8 mouse cellular contexts compared by ENCODE assay signal in the genomic region with DNA sequence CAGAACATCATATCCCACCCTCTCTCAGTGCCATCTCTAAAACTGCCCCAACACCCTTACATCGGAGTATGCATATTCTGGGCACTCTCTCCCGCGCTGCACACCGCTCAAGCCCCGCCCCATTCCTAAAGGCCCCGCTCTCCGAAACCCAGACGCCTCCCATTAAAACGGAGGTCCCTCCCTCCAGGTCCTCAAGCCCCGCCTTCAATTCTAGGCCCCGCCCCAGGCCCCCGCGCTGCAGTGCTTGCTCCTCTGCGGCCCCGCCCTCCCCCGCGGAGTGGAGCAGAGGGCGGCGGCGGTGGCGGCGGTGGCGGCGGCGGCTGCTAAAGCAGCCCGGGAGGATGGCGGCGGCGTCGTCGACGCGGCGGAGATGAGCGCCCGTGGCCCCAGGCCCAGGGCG. TPM values are rescaled to one million over a fixed set of nuclear protein-coding genes. Genes with fewer than 3 reads are reported as not detected.
DNase-seq lines count a peak whose midpoint lies in the region; ATAC-seq and TF ChIP-seq lines count a peak whose summit lies in the region.

A gene (plus strand): TSS at position 240 of the 400 bp plus-strand sequence.

- H3K36me3 ChIP-seq in G1E (replicated peaks) = no peaks in the 10 kb centered on the region
- peaks cover 11% of the 10 kb centered on the region for H3K36me3 ChIP-seq in forebrain, embryonic 14.5 days (ENCODE audit: control insufficient read depth, insufficient read depth, low read length)
- H3K36me3 ChIP-seq in lung, embryonic 14.5 days (ENCODE audit: insufficient read depth) = no peaks in the 10 kb centered on the region

- WGBS in forebrain, embryonic 14.5 days = under 1% methylated on average over 31 of the region's 37 CpGs
- WGBS in lung, embryonic 14.5 days = under 1% methylated on average over 37 of the region's 37 CpGs
- under 1% methylated on average over 37 of the region's 37 CpGs for WGBS in olfactory bulb, adult 2 months

- DNase-seq in G1E (ENCODE audit: low spot score) = peak; percentile 35
- DNase-seq in forebrain, embryonic 14.5 days (ENCODE audit: low spot score) = peak; percentile 94
- peak; percentile 62 to 68 for DNase-seq in heart, postnatal 36 days
- peak; percentile 82 to 86 for DNase-seq in layer of hippocampus, adult 2 months (ENCODE audit: low spot score in 2 of 2)
- DNase-seq in lung, embryonic 14.5 days = peak; percentile 85
- peak; percentile 74 for DNase-seq in thymus, postnatal 14 days

- intact Hi-C loops in heart, postnatal 36 days (cut with DNase I) = loop anchor here (5.0 kb wide), 1 partner anchor 105 kb away; a partner anchor contains a TSS

- no peaks in the 10 kb centered on the region for H3K9me3 ChIP-seq in G1E (replicated peaks)
- H3K9me3 ChIP-seq in forebrain, embryonic 14.5 days (replicated peaks; ENCODE audit: control insufficient read depth, low read length) = no peaks in the 10 kb centered on the region
- H3K9me3 ChIP-seq in lung, embryonic 14.5 days (ENCODE audit: low read depth, low read length) = no peaks in the 10 kb centered on the region

- peak within 1 kb of the TSS; percentile 90 for H3K27ac ChIP-seq in forebrain, embryonic 14.5 days (ENCODE audit: low read depth, low read length)
- peak within 1 kb of the TSS; percentile 92 for H3K27ac ChIP-seq in layer of hippocampus, adult 2 months
- no peak within 1 kb of the TSS for H3K27ac ChIP-seq in lung, embryonic 14.5 days (ENCODE audit: low read depth)
- H3K27ac ChIP-seq in olfactory bulb, adult 2 months (ENCODE audit: insufficient read depth, low read depth, low read length) = peak within 1 kb of the TSS; percentile 14

- ATAC-seq in G1E (ENCODE audit: extremely low read depth, insufficient number of reproducible peaks, low FRiP score, poor library complexity, severe bottlenecking) = peak; percentile 49
- peak; percentile 54; the same call in 1 of the 2 replicates for ATAC-seq in cerebellum, adult (ENCODE audit: insufficient number of reproducible peaks, low FRiP score, low TSS enrichment)
- ATAC-seq in forebrain, embryonic 14.5 days = peak; percentile 91
- peak; percentile 81 for ATAC-seq in lung, embryonic 14.5 days (ENCODE audit: insufficient read depth)

- H3K4me2 ChIP-seq in forebrain, embryonic 14.5 days (ENCODE audit: low read length) = peak within 1 kb of the TSS; percentile 74
- peak within 1 kb of the TSS; percentile 99 for H3K4me2 ChIP-seq in lung, embryonic 14.5 days

- 0 out of 2 replicates have a peak, but pooled peaks have one; percentile 31 for TF ChIP-seq POLR2A in olfactory bulb, adult 2 months (IDR thresholded peaks at IDR 0.05; ENCODE audit: insufficient read depth, low read depth, low read length)

- H3K4me3 ChIP-seq in G1E (ENCODE audit: low read depth, low read length) = peak within 1 kb of the TSS; percentile 70
- H3K4me3 ChIP-seq in forebrain, embryonic 14.5 days (ENCODE audit: low read depth, low read length) = peak within 1 kb of the TSS; percentile 86
- peak within 1 kb of the TSS; percentile 79 for H3K4me3 ChIP-seq in layer of hippocampus, adult 2 months
- peak within 1 kb of the TSS; percentile 53 for H3K4me3 ChIP-seq in lung, embryonic 14.5 days (ENCODE audit: low read depth, low read length)
- H3K4me3 ChIP-seq in olfactory bulb, adult 2 months (ENCODE audit: insufficient read depth, low read depth, low read length) = peak within 1 kb of the TSS; percentile 72

- no peak for TF ChIP-seq CTCF in G1E (IDR thresholded peaks at IDR 0.05; ENCODE audit: low read depth, low read length)
- no peak for TF ChIP-seq CTCF in layer of hippocampus, adult 2 months (conservative IDR thresholded peaks at IDR 0.05)
- no peak for TF ChIP-seq CTCF in lung, embryonic 14.5 days (IDR thresholded peaks at IDR 0.05; ENCODE audit: low read depth)
- no peak for TF ChIP-seq CTCF in olfactory bulb, adult 2 months (IDR thresholded peaks at IDR 0.05; ENCODE audit: insufficient read depth, low read depth, low read length)

- peak within 1 kb of the TSS; percentile 99 for H3K9ac ChIP-seq in forebrain, embryonic 14.5 days (ENCODE audit: low read length)
- H3K9ac ChIP-seq in lung, embryonic 14.5 days = peak within 1 kb of the TSS; percentile 26

- H3K27me3 ChIP-seq in G1E (ENCODE audit: insufficient read depth, low read length) = peaks cover 38% of the 10 kb centered on the region
- peaks cover 37% of the 10 kb centered on the region for H3K27me3 ChIP-seq in forebrain, embryonic 14.5 days (replicated peaks; ENCODE audit: control insufficient read depth, insufficient read depth, low read length)
- H3K27me3 ChIP-seq in lung, embryonic 14.5 days (ENCODE audit: insufficient read depth, low read length) = peaks cover 49% of the 10 kb centered on the region

- H3K4me1 ChIP-seq in G1E (ENCODE audit: insufficient read depth, low read depth, low read length) = peaks cover 32% of the 10 kb centered on the region
- peaks cover 10% of the 10 kb centered on the region for H3K4me1 ChIP-seq in forebrain, embryonic 14.5 days (ENCODE audit: control insufficient read depth, insufficient read depth, low read length)
- no peaks in the 10 kb centered on the region; the same call in 1 of the 2 replicates for H3K4me1 ChIP-seq in lung, embryonic 14.5 days (ENCODE audit: insufficient read depth)
- peaks cover 12% of the 10 kb centered on the region for H3K4me1 ChIP-seq in olfactory bulb, adult 2 months (ENCODE audit: control insufficient read depth, insufficient read depth, low read length)

RNA-seq across cellular contexts. Expression of the gene that starts here (rescaled TPM):
- 0.73 and 0.98 TPM in 2 replicates for total RNA-seq in G1E (2014; fragmentation: Nextera tagmentation)
- 0.06 and 0.11 TPM in 2 replicates for total RNA-seq in G1E (2017)
- 0.94 and 0.96 TPM in 2 replicates for polyA plus RNA-seq in G1E (2012)
- 102 and 109 TPM in 2 replicates for polyA plus RNA-seq in forebrain, embryonic 14.5 days (2014; fragmentation: Nextera tagmentation; extraction: Ambion mirVana)
- total RNA-seq in heart, postnatal 36 days (2021) = 100 to 1,000 TPM; 137 to 148 TPM
- total RNA-seq in layer of hippocampus, adult 2 months (2021) = 10 to 100 TPM; 90.3 to 92.7 TPM
- 8.0 and 9.1 TPM in 2 replicates for polyA plus RNA-seq in lung, embryonic 14.5 days (2014; fragmentation: Nextera tagmentation; extraction: Ambion mirVana)
- polyA plus RNA-seq in olfactory bulb, adult 2 months (2012; ENCODE audit: insufficient read depth, insufficient read length, low replicate concordance, missing spikeins) = not detected in 2 replicates

Comparison
In these comparisons a context has a peak if more than half of its experiments do, and no peak if none do; other contexts are left out.
1. RNA of the gene that starts here (total RNA-seq): 137 to 148 TPM in heart, postnatal 36 days and 90.3 to 92.7 TPM in layer of hippocampus, adult 2 months; 0.06 to 0.98 TPM in G1E; every median in the first group is over 10 times any median in the second.
2. RNA of the gene that starts here (polyA plus RNA-seq): 102 to 109 TPM in forebrain, embryonic 14.5 days; 8.0 to 9.1 TPM in lung, embryonic 14.5 days, 0.94 to 0.96 TPM in G1E and not detected in olfactory bulb, adult 2 months; every median in the first group is over 10 times any median in the second.
3. Peak in DNase-seq, ATAC-seq and H3K4me3 ChIP-seq in G1E; RNA of the gene not detected or under 1 TPM.
4. DNase-seq: peak in every context shown above with its lines; median percentile 94 in forebrain, embryonic 14.5 days; 85 in lung, embryonic 14.5 days; 84 in layer of hippocampus, adult 2 months; 74 in thymus, postnatal 14 days; 65 in heart, postnatal 36 days; 35 in G1E.
5. Peak in every context shown above with its lines, with median percentiles within 50 percentile points of each other: ATAC-seq and H3K4me3 ChIP-seq.